Mouse (Mus musculus): Measurements from ENCODE around the gene Pou2af1. TPM values are rescaled to one million over a fixed set of nuclear protein-coding genes. Genes with fewer than 3 reads are reported as not detected.

Pou2af1 gene
- polyA plus RNA-seq, 1 experiment: 11.0 TPM

GRCm38 (mm10) chr9:51271073-51271472 lies 57.6 kb downstream of the Pou2af1 start:
- H3K4me1 ChIP-seq (ENCODE audit: control insufficient read depth, insufficient read depth, low read length): peaks cover 2% of the 10 kb centered on the region
- TF ChIP-seq POLR2A (IDR thresholded peaks at IDR 0.05; ENCODE audit: borderline replicate concordance, extremely low read depth, low read depth, low read length) (no peak), CTCF (IDR thresholded peaks at IDR 0.05; ENCODE audit: insufficient read depth, low read length) (no peak)
- no peak overlapping the region for H3K4me3 ChIP-seq (replicated peaks; ENCODE audit: extremely low read depth, low read depth, low read length)
- 66% methylated on average over 8 of the region's 8 CpGs for WGBS
- no peak for DNase-seq

DNA sequence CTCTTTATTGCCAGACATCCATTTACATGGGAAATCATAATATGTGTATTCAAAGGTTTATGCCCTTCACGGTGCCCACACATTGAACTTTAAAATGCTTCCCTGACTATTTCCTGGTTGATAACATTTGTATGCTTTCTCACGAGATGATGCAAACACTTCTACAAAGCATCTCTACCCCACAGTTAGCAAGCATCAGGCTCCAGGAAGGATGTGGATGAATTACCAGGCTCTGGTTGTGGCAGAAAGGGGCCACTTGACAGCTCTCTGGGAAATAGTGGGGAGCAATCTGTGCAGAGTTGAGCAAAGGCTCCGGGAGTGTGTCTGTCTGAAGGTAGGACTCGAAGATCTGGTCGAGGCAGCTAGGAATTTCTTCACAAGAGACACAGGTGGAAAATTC lies 58.6 kb downstream of the Pou2af1 start:
- no peak overlapping the region for H3K4me3 ChIP-seq (replicated peaks; ENCODE audit: extremely low read depth, low read depth, low read length)
- TF ChIP-seq POLR2A (IDR thresholded peaks at IDR 0.05; ENCODE audit: borderline replicate concordance, extremely low read depth, low read depth, low read length): no peak
- no peak for TF ChIP-seq CTCF (IDR thresholded peaks at IDR 0.05; ENCODE audit: insufficient read depth, low read length)
- H3K4me1 ChIP-seq (ENCODE audit: control insufficient read depth, insufficient read depth, low read length): peaks cover 2% of the 10 kb centered on the region
- 45% methylated on average over 5 of the region's 5 CpGs for WGBS
- no peak for DNase-seq

DNA sequence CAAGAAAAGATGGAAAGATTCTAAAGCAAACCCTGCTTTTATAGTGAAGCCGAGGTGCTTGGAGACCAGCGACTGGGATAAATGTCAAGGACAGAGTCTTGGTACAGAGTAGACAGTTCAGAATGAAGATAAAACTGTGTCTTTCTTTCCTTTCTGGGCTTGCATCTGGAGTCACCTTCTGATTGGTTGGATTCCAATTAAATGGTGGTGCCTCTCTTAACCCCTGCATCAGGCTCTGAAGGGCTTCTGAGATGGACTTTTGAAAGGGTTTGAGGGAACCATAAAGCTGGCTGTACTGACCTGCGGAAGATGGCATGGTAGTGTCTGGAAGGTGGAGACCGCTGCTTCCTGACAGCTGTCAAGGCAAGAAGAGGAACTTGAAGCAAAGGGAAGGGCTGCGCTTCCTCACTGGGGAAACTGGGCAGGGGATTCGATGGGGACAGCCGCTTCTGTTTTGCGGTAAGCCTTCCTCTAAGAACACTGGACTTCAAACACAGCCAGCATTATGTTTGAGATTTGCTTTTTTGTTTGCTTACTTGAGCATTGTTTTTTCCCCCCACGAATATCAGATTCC lies 60.2 kb downstream of the Pou2af1 start:
- 54% methylated on average over 9 of the region's 9 CpGs for WGBS
- Histone ChIP-seq H3K4me3 (replicated peaks; ENCODE audit: extremely low read depth, low read depth, low read length) (no peak overlapping the region), H3K4me1 (ENCODE audit: control insufficient read depth, insufficient read depth, low read length) (peaks cover 2% of the 10 kb centered on the region)
- TF ChIP-seq CTCF (IDR thresholded peaks at IDR 0.05; ENCODE audit: insufficient read depth, low read length): no peak
- TF ChIP-seq POLR2A (IDR thresholded peaks at IDR 0.05; ENCODE audit: borderline replicate concordance, extremely low read depth, low read depth, low read length): no peak
- no peak for DNase-seq

DNA sequence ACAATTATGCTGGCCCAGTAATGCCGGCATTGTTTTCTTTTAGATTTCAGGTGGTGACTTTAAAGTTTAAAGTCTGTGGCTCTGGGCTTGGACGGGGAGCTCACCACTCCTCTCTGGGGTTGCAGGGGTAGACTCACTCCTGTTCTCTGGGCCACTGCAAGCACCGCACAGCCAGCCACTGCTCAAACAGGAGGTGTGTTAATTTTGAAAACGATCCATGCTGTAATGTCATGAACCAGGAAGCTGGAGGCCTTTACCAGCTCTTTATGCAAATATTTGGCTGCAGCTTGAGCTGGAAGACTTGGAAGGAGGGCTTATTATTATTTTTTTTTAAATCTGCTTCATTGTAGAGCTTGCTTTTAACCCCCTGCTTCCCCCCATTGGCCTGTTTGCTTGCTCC lies 61.2 kb downstream of the Pou2af1 start:
- no peak for TF ChIP-seq CTCF (IDR thresholded peaks at IDR 0.05; ENCODE audit: insufficient read depth, low read length)
- TF ChIP-seq POLR2A (IDR thresholded peaks at IDR 0.05; ENCODE audit: borderline replicate concordance, extremely low read depth, low read depth, low read length): peak; percentile 43; the same call in 1 of the 2 replicates

GRCm38 (mm10) chr9:51277834-51278498 lies 64.5 kb downstream of the Pou2af1 start:
- peaks cover 5% of the 10 kb centered on the region for H3K4me1 ChIP-seq (ENCODE audit: control insufficient read depth, insufficient read depth, low read length)
- peak overlapping the region; percentile 53 for H3K4me3 ChIP-seq (replicated peaks; ENCODE audit: extremely low read depth, low read depth, low read length)
- 16% methylated on average over 13 of the region's 13 CpGs for WGBS
- TF ChIP-seq CTCF (IDR thresholded peaks at IDR 0.05; ENCODE audit: insufficient read depth, low read length): no peak
- no peak for TF ChIP-seq POLR2A (IDR thresholded peaks at IDR 0.05; ENCODE audit: borderline replicate concordance, extremely low read depth, low read depth, low read length)
- DNase-seq: no peak

More for the DNA sequence above, 61.2 kb downstream of the Pou2af1 start:
- DNase-seq: no peak
- 23% methylated on average over 4 of the region's 4 CpGs for WGBS
- H3K4me1 ChIP-seq (ENCODE audit: control insufficient read depth, insufficient read depth, low read length): peaks cover 5% of the 10 kb centered on the region
- no peak overlapping the region for H3K4me3 ChIP-seq (replicated peaks; ENCODE audit: extremely low read depth, low read depth, low read length)

- WGBS: 2% methylated on average over 53 of the region's 53 CpGs
- peak; percentile 81 for DNase-seq
- Histone ChIP-seq H3K4me3 (replicated peaks; ENCODE audit: extremely low read depth, low read depth, low read length) (peak within 1 kb of the TSS; percentile 74), H3K4me1 (ENCODE audit: control insufficient read depth, insufficient read depth, low read length) (peaks cover 5% of the 10 kb centered on the region)
- TF ChIP-seq CTCF (IDR thresholded peaks at IDR 0.05; ENCODE audit: insufficient read depth, low read length): no peak
- TF ChIP-seq POLR2A (IDR thresholded peaks at IDR 0.05; ENCODE audit: borderline replicate concordance, extremely low read depth, low read depth, low read length): peak; percentile 48; the same call in 1 of the 2 replicates
Observed at GRCm38 (mm10) chr9:51278500-51279381, 65.2 kb downstream of the Pou2af1 start, which contains the start of gene Colca2. Colca2 (minus strand) TSS chr9:51278569.

DNA sequence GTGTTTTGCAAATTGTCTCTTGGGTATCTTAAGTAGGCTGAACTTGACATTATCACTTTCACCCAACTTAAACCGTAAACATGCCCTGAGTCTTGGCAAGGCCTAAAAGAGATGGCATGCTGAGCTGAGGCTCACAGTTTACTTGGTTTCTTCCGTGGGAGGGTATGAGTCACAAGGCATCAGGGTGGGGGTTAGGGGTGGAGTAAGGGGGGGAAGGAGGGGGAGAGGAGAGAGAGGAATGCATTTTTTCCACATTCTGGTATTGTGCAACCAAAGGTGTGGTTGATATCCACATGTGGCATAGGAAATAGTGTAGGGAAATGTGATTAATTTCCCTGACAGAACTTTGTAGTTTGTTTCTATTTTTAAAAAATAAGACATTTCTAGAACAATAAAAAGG lies 72.6 kb downstream of the Pou2af1 start:
- H3K4me3 ChIP-seq (replicated peaks; ENCODE audit: extremely low read depth, low read depth, low read length): no peak overlapping the region
- H3K4me1 ChIP-seq (ENCODE audit: control insufficient read depth, insufficient read depth, low read length): peaks cover 4% of the 10 kb centered on the region
- no peak for DNase-seq
- TF ChIP-seq POLR2A (IDR thresholded peaks at IDR 0.05; ENCODE audit: borderline replicate concordance, extremely low read depth, low read depth, low read length) (no peak), CTCF (IDR thresholded peaks at IDR 0.05; ENCODE audit: insufficient read depth, low read length) (no peak)
- WGBS: 8% methylated on average over 2 of the region's 2 CpGs

Other genes starting within 250 kb of the Pou2af1 start
- 20.2 and 26.8 TPM in 2 replicates for gene Sik2, start 204.6 kb upstream of the Pou2af1 start, polyA plus RNA-seq (2012; rRNA removed)
- gene Btg4, start 152.8 kb upstream of the Pou2af1 start, polyA plus RNA-seq (2012; rRNA removed): 0.08 TPM in 1 of 2 replicates, not detected in the other
- 8.4 and 9.9 TPM in 2 replicates for gene Layn, start 136.6 kb upstream of the Pou2af1 start, polyA plus RNA-seq (2012; rRNA removed)
- gene 4833427G06Rik, start 111.6 kb upstream of the Pou2af1 start, polyA plus RNA-seq (2012; rRNA removed): 1.9 and 2.4 TPM in 2 replicates
- gene Gm32742, start 48.2 kb upstream of the Pou2af1 start, polyA plus RNA-seq (2012; rRNA removed): 1.3 and 1.5 TPM in 2 replicates
- 9.5 and 13.3 TPM in 2 replicates for gene Colca2, start 64.9 kb downstream of the Pou2af1 start, polyA plus RNA-seq (2012; rRNA removed)
- 0.82 and 2.6 TPM in 2 replicates for gene 1810046K07Rik, start 115.2 kb downstream of the Pou2af1 start, polyA plus RNA-seq (2012; rRNA removed)